In genomic region chr16:95597578-95597951, GRCm38 (mm10) we compare ENCODE assay signal across 14 mouse cellular contexts. TPM values are rescaled to one million over a fixed set of nuclear protein-coding genes. Genes with fewer than 3 reads are reported as not detected.
DNase-seq lines count a peak whose midpoint lies in the region; ATAC-seq and TF ChIP-seq lines count a peak whose summit lies in the region.
"Had no signal": no experiment of that assay in that cellular context is flagged by ENCODE, and none has a peak within 500 bp of the region (broad histone marks: within the 10 kb centered on the region; RNA-seq: fewer than 3 reads in every experiment).

No protein-coding gene starts in this region.

- H3K4me2 ChIP-seq in hindbrain, embryonic 15.5 days: 0 out of 2 replicates have a peak overlapping the region, but pooled peaks have one; percentile 9
- H3K4me2 ChIP-seq in hindbrain, embryonic 11.5 days (replicated peaks; ENCODE audit: low read depth, low read length): no peak overlapping the region
- no peak overlapping the region for H3K4me2 ChIP-seq in lung, postnatal 0 days (replicated peaks; ENCODE audit: low read depth, low read length)
- no peak overlapping the region for H3K4me2 ChIP-seq in midbrain, embryonic 15.5 days
- H3K4me2 ChIP-seq: neural tube, embryonic 12.5 days had no signal

- DNase-seq in hindbrain, embryonic 11.5 days (ENCODE audit: low spot score): no peak
- DNase-seq in lung, postnatal 0 days (ENCODE audit: low spot score): peak; percentile 25
- DNase-seq in lung, adult 18-20 months: no peak
- DNase-seq in brain, embryonic 14.5 days (ENCODE audit: low read depth): peak; percentile 85
- no peak for DNase-seq in spleen, postnatal 10 days (ENCODE audit: low spot score in 2 of 2)
- no peak for DNase-seq in cerebellum, postnatal 4 days (ENCODE audit: low spot score in 2 of 2)
- DNase-seq: adrenal gland, postnatal 14 days; heart, postnatal 14 days; kidney, postnatal 36 days had no signal

- no peaks in the 10 kb centered on the region for H3K27me3 ChIP-seq in hindbrain, embryonic 15.5 days
- no peaks in the 10 kb centered on the region for H3K27me3 ChIP-seq in hindbrain, embryonic 11.5 days (ENCODE audit: control insufficient read depth, insufficient read depth, low read length)
- no peaks in the 10 kb centered on the region for H3K27me3 ChIP-seq in lung, postnatal 0 days (replicated peaks; ENCODE audit: insufficient read depth, low read length)
- no peaks in the 10 kb centered on the region for H3K27me3 ChIP-seq in midbrain, embryonic 15.5 days (replicated peaks)
- H3K27me3 ChIP-seq: neural tube, embryonic 12.5 days had no signal

- TF ChIP-seq POLR2A in brain, embryonic 14.5 days (IDR thresholded peaks at IDR 0.05; ENCODE audit: borderline replicate concordance, extremely low read depth, insufficient read depth, insufficient read length, poor library complexity, severe bottlenecking): no peak

- H3K4me3 ChIP-seq in hindbrain, embryonic 15.5 days: no peak overlapping the region
- H3K4me3 ChIP-seq in hindbrain, embryonic 11.5 days (ENCODE audit: low read depth, low read length): no peak overlapping the region
- H3K4me3 ChIP-seq in lung, postnatal 0 days (ENCODE audit: low read depth, low read length): no peak overlapping the region
- H3K4me3 ChIP-seq in midbrain, embryonic 15.5 days: no peak overlapping the region
- H3K4me3 ChIP-seq: erythroblast, embryonic 14.5 days; neural tube, embryonic 12.5 days had no signal

- no peak for TF ChIP-seq EP300 in lung, postnatal 0 days (IDR thresholded peaks at IDR 0.05)

- no peak overlapping the region for H3K9ac ChIP-seq in hindbrain, embryonic 15.5 days
- H3K9ac ChIP-seq in hindbrain, embryonic 11.5 days (ENCODE audit: low read depth, low read length): no peak overlapping the region
- no peak overlapping the region for H3K9ac ChIP-seq in lung, postnatal 0 days (replicated peaks; ENCODE audit: low read depth)
- H3K9ac ChIP-seq in midbrain, embryonic 15.5 days: no peak overlapping the region
- H3K9ac ChIP-seq: neural tube, embryonic 12.5 days had no signal

- no peak for TF ChIP-seq CTCF in lung, postnatal 0 days (IDR thresholded peaks at IDR 0.05)
- no peak for TF ChIP-seq CTCF in brain, embryonic 14.5 days (IDR thresholded peaks at IDR 0.05; ENCODE audit: borderline replicate concordance, extremely low read depth, insufficient read depth, insufficient read length)

- peak; percentile 55; the same call in 1 of the 2 replicates for ATAC-seq in hindbrain, embryonic 15.5 days (ENCODE audit: low FRiP score, low read depth)
- no peak for ATAC-seq in hindbrain, embryonic 11.5 days (ENCODE audit: low FRiP score)
- no peak for ATAC-seq in lung, postnatal 0 days
- peak; percentile 83 for ATAC-seq in midbrain, embryonic 15.5 days (replicated peaks)
- ATAC-seq: intestine, embryonic 16.5 days had no signal

- H3K27ac ChIP-seq in hindbrain, embryonic 15.5 days (replicated peaks): peak overlapping the region; percentile 59
- H3K27ac ChIP-seq in hindbrain, embryonic 11.5 days (ENCODE audit: low read depth, low read length): no peak overlapping the region
- no peak overlapping the region for H3K27ac ChIP-seq in lung, postnatal 0 days (ENCODE audit: low read length)
- 0 out of 2 replicates have a peak overlapping the region, but pooled peaks have one; percentile 34 for H3K27ac ChIP-seq in midbrain, embryonic 15.5 days
- H3K27ac ChIP-seq: neural tube, embryonic 12.5 days had no signal

- WGBS in hindbrain, embryonic 15.5 days: 54% methylated on average over 7 of the region's 7 CpGs
- WGBS in hindbrain, embryonic 11.5 days: 70% methylated on average over 7 of the region's 7 CpGs
- 45% methylated on average over 7 of the region's 7 CpGs for WGBS in lung, postnatal 0 days
- WGBS in midbrain, embryonic 15.5 days: 42% methylated on average over 7 of the region's 7 CpGs

- peaks cover 16% of the 10 kb centered on the region; the same call in 1 of the 2 replicates for H3K4me1 ChIP-seq in hindbrain, embryonic 15.5 days (replicated peaks)
- H3K4me1 ChIP-seq in hindbrain, embryonic 11.5 days (replicated peaks; ENCODE audit: control insufficient read depth, insufficient read depth, low read length): peaks cover 1% of the 10 kb centered on the region; the same call in 1 of the 2 replicates
- H3K4me1 ChIP-seq in lung, postnatal 0 days (ENCODE audit: insufficient read depth, low read depth, low read length): no peaks in the 10 kb centered on the region
- peaks cover 19% of the 10 kb centered on the region for H3K4me1 ChIP-seq in midbrain, embryonic 15.5 days

- H3K9me3 ChIP-seq in hindbrain, embryonic 15.5 days: no peaks in the 10 kb centered on the region
- no peaks in the 10 kb centered on the region for H3K9me3 ChIP-seq in hindbrain, embryonic 11.5 days (ENCODE audit: control insufficient read depth, low read length)
- H3K9me3 ChIP-seq in lung, postnatal 0 days (ENCODE audit: low read length): no peaks in the 10 kb centered on the region
- H3K9me3 ChIP-seq in midbrain, embryonic 15.5 days: no peaks in the 10 kb centered on the region
- H3K9me3 ChIP-seq: neural tube, embryonic 12.5 days had no signal

- no peaks in the 10 kb centered on the region for H3K36me3 ChIP-seq in hindbrain, embryonic 15.5 days
- no peaks in the 10 kb centered on the region for H3K36me3 ChIP-seq in hindbrain, embryonic 11.5 days (ENCODE audit: control insufficient read depth, insufficient read depth, low read length)
- H3K36me3 ChIP-seq in lung, postnatal 0 days (ENCODE audit: insufficient read depth, low read length): no peaks in the 10 kb centered on the region
- no peaks in the 10 kb centered on the region for H3K36me3 ChIP-seq in midbrain, embryonic 15.5 days (replicated peaks)
- H3K36me3 ChIP-seq: neural tube, embryonic 12.5 days had no signal

RNA-seq across cellular contexts. Expression of gene Erg, which starts 11.2 kb away (rescaled TPM):
- polyA plus RNA-seq in hindbrain, embryonic 15.5 days (2015; fragmentation: Nextera tagmentation; extraction: Ambion mirVana): 2.6 and 2.7 TPM in 2 replicates
- polyA plus RNA-seq in hindbrain, embryonic 11.5 days (2014; fragmentation: Nextera tagmentation; extraction: Ambion mirVana): 3.0 and 3.4 TPM in 2 replicates
- 13.2 and 14.5 TPM in 2 replicates for polyA plus RNA-seq in lung, postnatal 0 days (2015; fragmentation: Nextera tagmentation; extraction: Ambion mirVana)
- 3.9 and 7.6 TPM in 2 replicates for polyA plus RNA-seq in brain, embryonic 14.5 days (2012; rRNA removed)
- 2.6 and 2.8 TPM in 2 replicates for polyA plus RNA-seq in midbrain, embryonic 15.5 days (2015; fragmentation: Nextera tagmentation; extraction: Ambion mirVana)
- polyA plus RNA-seq: erythroblast, embryonic 14.5 days had no signal

Comparison
In these comparisons a context has a peak if more than half of its experiments do, and no peak if none do; other contexts are left out.
1. ATAC-seq: peak in hindbrain, embryonic 15.5 days (single experiment) and midbrain, embryonic 15.5 days (single experiment); none in hindbrain, embryonic 11.5 days (single experiment) and lung, postnatal 0 days (single experiment).
2. H3K27ac ChIP-seq: peak in hindbrain, embryonic 15.5 days (single experiment) and midbrain, embryonic 15.5 days (single experiment); none in hindbrain, embryonic 11.5 days (single experiment) and lung, postnatal 0 days (single experiment).
3. DNase-seq: peak in lung, postnatal 0 days (single experiment) and brain, embryonic 14.5 days (single experiment); none in hindbrain, embryonic 11.5 days (single experiment), lung, adult 18-20 months (0 of 2), spleen, postnatal 10 days (0 of 2) and cerebellum, postnatal 4 days (0 of 2).